Mouse (Mus musculus) heart, embryonic 14.5 days (tissue): ENCODE data around the gene Col9a3. TPM values are rescaled to one million over a fixed set of nuclear protein-coding genes. Genes with fewer than 3 reads are reported as not detected.

Experiments used
- ATAC-seq: fragments of 200-750 bp; cut with Nextera tagmentation; 2 replicates; pipeline ENCODE4 v1.8.0; 2017; ENCODE audit warnings: low read depth, moderate TSS enrichment; ENCODE audit not compliant: insufficient number of reproducible peaks, insufficient read depth, low FRiP score
- H3K27ac ChIP-seq, 2 experiments: fragments of 200-500 bp in 1 of 2; fragments of 300-500 bp in 1 of 2; sonication (generic) in 1 of 2; replicated peaks in 1 of 2; 2 replicates each; pipeline ENCODE4 v1.5.1; 2012 to 2014; ENCODE audit warnings: low read depth in 2 of 2, low read length in 2 of 2, control low read depth in 1 of 2, mild to moderate bottlenecking in 1 of 2, mixed read lengths in 1 of 2; ENCODE audit not compliant: control insufficient read depth in 1 of 2, insufficient read depth in 1 of 2
- H3K27me3 ChIP-seq: fragments of 300-500 bp; sonication (generic); 2 replicates; pipeline ENCODE4 v1.6.1; 2014; ENCODE audit warnings: mild to moderate bottlenecking, low read length, control low read depth; ENCODE audit not compliant: control insufficient read depth, insufficient read depth
- H3K36me3 ChIP-seq: fragments of 300-500 bp; sonication (generic); 2 replicates; pipeline ENCODE4 v1.6.1; 2014; ENCODE audit warnings: mild to moderate bottlenecking, control low read depth, low read length, mixed read lengths; ENCODE audit not compliant: control insufficient read depth, insufficient read depth
- H3K4me1 ChIP-seq, 2 experiments: fragments of 200-500 bp in 1 of 2; fragments of 300-500 bp in 1 of 2; sonication (generic) in 1 of 2; 2 replicates each; pipeline ENCODE4 v1.6.1; 2012 to 2014; ENCODE audit warnings: low read length in 2 of 2, control low read depth in 1 of 2, mixed read lengths in 1 of 2; ENCODE audit not compliant: control insufficient read depth in 2 of 2, insufficient read depth in 2 of 2
- H3K4me2 ChIP-seq: fragments of 300-500 bp; sonication (generic); 2 replicates; pipeline ENCODE4 v1.6.1; 2014; ENCODE audit warnings: mild to moderate bottlenecking, low read length
- H3K4me3 ChIP-seq, 2 experiments: fragments of 200-500 bp in 1 of 2; fragments of 300-500 bp in 1 of 2; sonication (generic) in 1 of 2; 2 replicates each; pipeline ENCODE4 v1.5.1; 2012 to 2014; ENCODE audit warnings: low read length in 2 of 2, mild to moderate bottlenecking in 2 of 2, control low read depth in 1 of 2, low read depth in 1 of 2, moderate library complexity in 1 of 2; ENCODE audit not compliant: control insufficient read depth in 1 of 2, insufficient read depth in 1 of 2
- H3K9ac ChIP-seq: fragments of 300-500 bp; sonication (generic); 2 replicates; pipeline ENCODE4 v1.6.1; 2014; ENCODE audit warnings: mild to moderate bottlenecking, low read length
- H3K9me3 ChIP-seq: fragments of 300-500 bp; sonication (generic); 2 replicates; pipeline ENCODE4 v1.6.1; 2016; ENCODE audit warnings: low read length, control low read depth; ENCODE audit not compliant: control insufficient read depth
- WGBS: fragments of 180-500 bp; shearing (Covaris S2); extraction: QIAGEN DNeasy Blood & Tissue Kit; methylation state at CpG from one replicate; pipeline ENCODE4 v1.1.7; 2014; 5-methylcytosine and 5-hydroxymethylcytosine counted together
- polyA plus RNA-seq: library from polyadenylated mRNA; unstranded; fragments of >200 nt; fragmentation: Nextera tagmentation; extraction: Ambion mirVana; gene quantifications from 2 replicates; pipeline ENCODE4 v1.2.1, GENCODE M21; 2014

The Col9a3 gene
- polyA plus RNA-seq, 1 experiment from 2014 or later, result 12.2 TPM

DNA sequence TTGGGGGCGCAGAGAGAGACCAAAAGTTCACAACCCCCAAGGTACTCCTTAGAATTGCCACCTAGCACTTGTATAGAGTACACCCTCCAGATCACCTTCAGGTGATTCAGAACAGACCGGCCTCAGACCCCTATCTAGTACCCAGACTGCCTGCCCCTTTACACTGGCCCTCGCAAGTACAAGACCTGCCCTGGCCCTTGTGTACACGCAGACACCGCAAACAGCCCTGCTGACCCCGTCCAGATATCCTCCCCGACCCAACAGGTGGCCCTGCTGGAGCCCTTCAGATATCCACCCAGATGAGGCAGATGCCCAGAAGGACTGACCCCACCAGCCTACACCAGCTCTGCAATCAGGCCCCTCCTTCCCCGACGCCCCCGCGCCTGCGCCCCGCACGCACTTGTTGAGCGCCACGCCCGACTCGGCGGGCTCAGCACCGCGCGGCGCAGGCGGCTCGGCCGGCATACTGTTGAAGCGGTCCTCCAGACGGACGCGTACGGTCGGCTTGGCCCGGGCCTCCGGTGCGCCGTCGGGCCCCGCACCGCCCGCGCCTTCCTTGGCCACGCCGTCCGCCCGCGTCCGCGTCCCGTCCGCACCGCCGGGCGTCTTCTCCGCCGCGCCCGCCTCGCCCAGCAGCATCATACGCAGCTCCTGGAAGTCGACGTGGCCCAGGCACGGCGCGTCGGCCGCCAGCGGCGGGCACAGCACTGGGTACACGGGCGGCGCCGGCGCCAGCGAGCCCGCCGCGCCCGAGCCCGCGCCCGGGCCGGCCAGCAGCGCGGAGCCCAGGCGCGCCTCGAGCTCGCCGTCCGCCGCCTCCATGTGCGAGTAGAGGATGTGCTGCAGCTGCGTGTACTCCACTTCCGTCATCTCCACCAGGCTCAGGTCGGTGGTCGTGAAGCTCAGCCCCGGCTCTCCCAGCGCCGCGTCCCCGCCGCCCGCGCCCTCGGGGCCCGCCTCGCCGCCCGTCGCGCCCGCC, 44.3 kb downstream of the Col9a3 start:
- H3K27me3 ChIP-seq, result peaks cover 54% of the 10 kb centered on the region
- ATAC-seq, result no peak
- H3K4me1 ChIP-seq, result no peaks in the 10 kb centered on the region
- H3K4me2 ChIP-seq, result peak overlapping the region; percentile 55
- WGBS, result 2% methylated on average over 80 of the region's 112 CpGs
- H3K9ac ChIP-seq, result no peak overlapping the region
- peak overlapping the region; percentile 20 to 31 for H3K4me3 ChIP-seq
- H3K9me3 ChIP-seq, result peaks cover 21% of the 10 kb centered on the region
- no peaks in the 10 kb centered on the region for H3K36me3 ChIP-seq
- no peak overlapping the region for H3K27ac ChIP-seq

GRCm38 (mm10) chr2:180642555-180643260, 45.1 kb downstream of the Col9a3 start, which contains the start of gene Tcfl5:
TSS of gene Tcfl5 (minus strand) at chr2:180642708.
- H3K9ac ChIP-seq, result no peak within 1 kb of the TSS
- H3K27ac ChIP-seq, result no peak within 1 kb of the TSS
- H3K9me3 ChIP-seq, result peaks cover 21% of the 10 kb centered on the region
- peaks cover 54% of the 10 kb centered on the region for H3K27me3 ChIP-seq
- no peaks in the 10 kb centered on the region for H3K4me1 ChIP-seq
- no peak; the same call in 1 of the 2 replicates for ATAC-seq
- H3K4me3 ChIP-seq, result peak within 1 kb of the TSS; percentile 20 to 31
- no peaks in the 10 kb centered on the region for H3K36me3 ChIP-seq
- peak within 1 kb of the TSS; percentile 55 for H3K4me2 ChIP-seq
- WGBS, result 5% methylated on average over 40 of the region's 56 CpGs

DNA sequence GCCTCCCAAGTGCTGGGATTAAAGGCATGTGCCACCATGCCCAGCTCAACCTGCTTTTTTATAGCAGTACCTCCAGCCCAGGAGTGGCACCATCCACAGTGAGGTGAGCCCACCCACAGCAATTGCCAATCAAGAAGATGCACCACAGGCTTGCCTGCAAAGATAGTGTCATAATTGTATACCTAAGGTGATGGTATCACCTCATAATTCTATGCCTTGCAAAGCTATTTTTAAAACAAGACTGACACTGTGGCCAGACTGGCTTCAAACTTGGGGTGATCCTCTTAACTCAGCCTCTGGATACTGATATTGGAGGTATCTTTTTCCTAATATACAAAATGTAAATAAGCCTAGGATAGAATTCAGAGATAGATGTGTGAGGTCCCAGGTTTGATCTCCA, 46.0 kb downstream of the Col9a3 start:
- Histone ChIP-seq H3K4me3 (no peak overlapping the region), H3K4me1 (no peaks in the 10 kb centered on the region), H3K36me3 (no peaks in the 10 kb centered on the region), H3K27ac (no peak overlapping the region), H3K9me3 (peaks cover 21% of the 10 kb centered on the region), H3K27me3 (peaks cover 54% of the 10 kb centered on the region), H3K9ac (no peak overlapping the region), H3K4me2 (no peak overlapping the region)
- no peak for ATAC-seq

- Histone ChIP-seq H3K27me3 (peaks cover 31% of the 10 kb centered on the region), H3K4me1 (no peaks in the 10 kb centered on the region), H3K4me3 (no peak overlapping the region), H3K36me3 (no peaks in the 10 kb centered on the region), H3K9ac (no peak overlapping the region), H3K27ac (no peak overlapping the region), H3K9me3 (peaks cover 21% of the 10 kb centered on the region), H3K4me2 (no peak overlapping the region)
- ATAC-seq, result no peak
Observed at GRCm38 (mm10) chr2:180646841-180647240, 49.3 kb downstream of the Col9a3 start.

DNA sequence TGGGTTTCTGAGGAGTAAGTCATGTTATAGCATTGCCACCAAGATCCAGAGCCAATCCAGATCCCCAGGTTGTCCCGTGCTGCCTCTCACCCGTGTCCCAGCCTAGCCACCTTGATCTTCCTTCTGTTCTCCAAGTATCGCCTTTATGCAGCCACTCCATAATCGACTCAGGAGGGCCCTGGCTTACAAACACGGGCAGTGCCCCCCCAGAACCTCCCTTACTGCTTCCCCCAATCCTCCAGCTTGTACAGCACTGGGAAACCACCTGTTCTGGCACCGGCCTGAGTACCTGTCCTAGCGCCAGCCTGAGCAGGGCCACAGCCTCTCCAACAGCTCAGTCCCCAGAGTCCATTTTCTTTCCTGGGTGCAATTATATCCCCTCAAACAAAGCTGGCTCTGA, 57.1 kb downstream of the Col9a3 start:
- H3K4me3 ChIP-seq, result no peak overlapping the region
- H3K9ac ChIP-seq, result no peak overlapping the region
- WGBS, result 78% methylated on average over 7 of the region's 7 CpGs
- no peak for ATAC-seq
- no peaks in the 10 kb centered on the region; a peak in 1 of 4 replicates for H3K4me1 ChIP-seq
- H3K9me3 ChIP-seq, result no peaks in the 10 kb centered on the region
- H3K27ac ChIP-seq, result no peak overlapping the region
- H3K4me2 ChIP-seq, result no peak overlapping the region
- peaks cover 3% of the 10 kb centered on the region; the same call in 1 of the 2 replicates for H3K27me3 ChIP-seq
- 0 out of 2 replicates have a peak, but pooled peaks cover under 1% of the 10 kb centered on the region for H3K36me3 ChIP-seq

GRCm38 (mm10) chr2:180655150-180655549, 57.6 kb downstream of the Col9a3 start:
- no peak for ATAC-seq
- 66% methylated on average over 6 of the region's 6 CpGs for WGBS
- no peaks in the 10 kb centered on the region for H3K9me3 ChIP-seq
- H3K4me1 ChIP-seq, result no peaks in the 10 kb centered on the region; a peak in 1 of 4 replicates
- no peak overlapping the region for H3K4me3 ChIP-seq
- peaks cover 3% of the 10 kb centered on the region; the same call in 1 of the 2 replicates for H3K27me3 ChIP-seq
- H3K27ac ChIP-seq, result no peak overlapping the region
- 0 out of 2 replicates have a peak, but pooled peaks cover 4% of the 10 kb centered on the region for H3K36me3 ChIP-seq
- H3K9ac ChIP-seq, result no peak overlapping the region
- no peak overlapping the region for H3K4me2 ChIP-seq

- Histone ChIP-seq H3K9ac (no peak overlapping the region), H3K27me3 (no peaks in the 10 kb centered on the region), H3K4me2 (no peak overlapping the region), H3K4me3 (no peak overlapping the region), H3K27ac (no peak overlapping the region), H3K36me3 (peaks cover 24% of the 10 kb centered on the region), H3K9me3 (no peaks in the 10 kb centered on the region), H3K4me1 (no peaks in the 10 kb centered on the region; a peak in 1 of 4 replicates)
- ATAC-seq, result no peak
- 69% methylated on average over 4 of the region's 4 CpGs for WGBS
Observed at GRCm38 (mm10) chr2:180657394-180658013, 59.9 kb downstream of the Col9a3 start.
